Mouse (Mus musculus) liver, embryonic 16.5 days (tissue): ENCODE results near the gene Znhit1. TPM values are rescaled to one million over a fixed set of nuclear protein-coding genes. Genes with fewer than 3 reads are reported as not detected.
A peak's percentile ranks its signal among the peaks of the same experiment; 100 is the strongest.
"Not testable (repeated sequence)": the region's sequence is repeated elsewhere in the genome, so short reads cannot be mapped to it uniquely, and the experiment has no call there.

ENCODE experiments used
- ATAC-seq: fragments of 200-750 bp; cut with Nextera tagmentation; 2 replicates; pipeline ENCODE4 v1.8.0; 2017; ENCODE audit warnings: low read depth, mild to moderate bottlenecking, moderate number of reproducible peaks, moderate library complexity
- H3K27ac ChIP-seq: fragments of 300-500 bp; sonication (generic); 2 replicates; pipeline ENCODE4 v1.5.1; 2014; ENCODE audit warnings: mild to moderate bottlenecking, low read length
- H3K27me3 ChIP-seq: fragments of 300-500 bp; sonication (generic); 2 replicates; pipeline ENCODE4 v1.6.1; 2014; ENCODE audit warnings: low read depth, low read length, mixed read lengths; ENCODE audit not compliant: control insufficient read depth, insufficient read depth
- H3K36me3 ChIP-seq: fragments of 300-500 bp; sonication (generic); 2 replicates; pipeline ENCODE4 v1.6.1; 2014; ENCODE audit warnings: mild to moderate bottlenecking; ENCODE audit not compliant: control insufficient read depth, insufficient read depth
- H3K4me1 ChIP-seq: fragments of 300-500 bp; sonication (generic); 2 replicates; pipeline ENCODE4 v1.6.1; 2014; ENCODE audit warnings: low read depth, low read length, mixed read lengths; ENCODE audit not compliant: control insufficient read depth
- H3K4me2 ChIP-seq: fragments of 300-500 bp; sonication (generic); 2 replicates; pipeline ENCODE4 v1.6.1; 2014; ENCODE audit warnings: low read depth, low read length, mixed read lengths
- H3K4me3 ChIP-seq: fragments of 300-500 bp; sonication (generic); 2 replicates; pipeline ENCODE4 v1.5.1; 2014; ENCODE audit warnings: low read depth, mild to moderate bottlenecking, low read length
- H3K9ac ChIP-seq: fragments of 300-500 bp; sonication (generic); 2 replicates; pipeline ENCODE4 v1.6.1; 2014; ENCODE audit warnings: low read depth, low read length
- H3K9me3 ChIP-seq: fragments of 300-500 bp; sonication (generic); replicated peaks from 2 replicates; pipeline ENCODE4 v1.6.1; 2016; ENCODE audit warnings: low read length; ENCODE audit not compliant: control insufficient read depth
- WGBS: fragments of 180-500 bp; shearing (Covaris S2); extraction: QIAGEN DNeasy Blood & Tissue Kit; methylation state at CpG from one replicate; pipeline ENCODE4 v1.1.7; 2014; ENCODE audit not compliant: insufficient replicate concordance; 5-methylcytosine and 5-hydroxymethylcytosine counted together
- polyA plus RNA-seq: library from polyadenylated mRNA; unstranded; fragments of >200 nt; fragmentation: Nextera tagmentation; extraction: Ambion mirVana; gene quantifications from 2 replicates; pipeline ENCODE4 v1.2.1, GENCODE M21; 2015

The Znhit1 gene
- polyA plus RNA-seq, 1 experiment from 2014 or later, result 52.2 TPM

DNA sequence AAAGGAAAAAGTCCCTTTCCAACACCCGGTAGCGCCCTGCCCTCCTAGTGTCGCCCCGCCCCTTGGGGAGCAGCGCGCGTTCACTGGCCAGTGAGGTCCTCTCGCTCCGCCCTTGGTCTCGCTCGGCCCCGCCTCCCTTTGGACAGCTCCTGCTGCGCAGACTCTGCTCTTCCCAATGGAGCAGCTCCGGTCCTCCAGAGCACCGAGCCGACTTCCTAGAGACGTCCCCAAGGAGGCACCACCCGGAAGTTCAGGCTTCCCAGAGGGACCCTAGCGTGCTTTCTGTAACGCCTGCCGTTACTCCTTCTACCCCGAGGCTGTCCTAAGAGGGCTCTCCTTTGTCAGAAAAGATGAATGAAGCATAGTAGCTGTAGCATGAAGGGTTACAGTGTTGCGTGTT, 34.8 kb downstream of the Znhit1 start, which contains the start of gene Fis1:
Gene Fis1, plus strand, starts transcription at position 261 of the 400 bp plus-strand sequence.
- peaks cover 17% of the 10 kb centered on the region for H3K4me1 ChIP-seq
- H3K27me3 ChIP-seq, result no peaks in the 10 kb centered on the region
- WGBS, result under 1% methylated on average over 23 of the region's 23 CpGs
- peak within 1 kb of the TSS; percentile 72 for H3K9ac ChIP-seq
- peak within 1 kb of the TSS; percentile 79 for H3K4me3 ChIP-seq
- H3K27ac ChIP-seq, result peak within 1 kb of the TSS; percentile 71
- H3K9me3 ChIP-seq, result no peaks in the 10 kb centered on the region
- no peaks in the 10 kb centered on the region for H3K36me3 ChIP-seq
- peak within 1 kb of the TSS; percentile 92 for H3K4me2 ChIP-seq
- peak; percentile 98 for ATAC-seq

- H3K9me3 ChIP-seq, result no peaks in the 10 kb centered on the region
- H3K4me2 ChIP-seq, result no peak overlapping the region
- H3K36me3 ChIP-seq, result no peaks in the 10 kb centered on the region
- H3K27ac ChIP-seq, result no peak overlapping the region
- H3K9ac ChIP-seq, result no peak overlapping the region
- no peaks in the 10 kb centered on the region for H3K27me3 ChIP-seq
- H3K4me1 ChIP-seq, result peaks cover 17% of the 10 kb centered on the region
- ATAC-seq, result no peak
- no peak overlapping the region for H3K4me3 ChIP-seq
- 59% methylated on average over 4 of the region's 4 CpGs for WGBS
Observed at GRCm38 (mm10) chr5:136952153-136952552, 35.7 kb downstream of the Znhit1 start.

DNA sequence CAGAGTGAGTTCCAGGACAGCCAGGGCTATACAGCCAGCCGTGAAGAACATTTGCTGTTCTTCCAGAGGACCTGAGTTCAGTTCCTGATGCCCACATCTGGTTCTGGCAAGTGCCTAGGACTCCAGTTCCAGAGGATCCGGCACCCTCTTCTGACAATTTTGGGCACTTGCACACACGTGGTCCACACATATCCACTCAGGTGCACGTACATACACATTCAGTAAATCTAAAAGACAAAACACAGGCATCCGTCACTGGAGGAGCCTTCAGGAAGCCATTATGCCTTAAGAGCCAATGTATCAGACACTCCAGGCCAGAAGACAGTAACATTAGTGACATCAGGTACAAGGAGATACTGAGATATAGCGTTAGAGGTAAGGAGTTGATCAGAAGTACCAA, 37.3 kb downstream of the Znhit1 start:
- ATAC-seq, result no peak
- Histone ChIP-seq H3K27ac (no peak overlapping the region), H3K4me3 (no peak overlapping the region), H3K4me1 (peaks cover 14% of the 10 kb centered on the region), H3K27me3 (no peaks in the 10 kb centered on the region), H3K36me3 (no peaks in the 10 kb centered on the region), H3K9me3 (no peaks in the 10 kb centered on the region), H3K4me2 (no peak overlapping the region), H3K9ac (no peak overlapping the region)
- WGBS, result 72% methylated on average over 6 of the region's 6 CpGs

DNA sequence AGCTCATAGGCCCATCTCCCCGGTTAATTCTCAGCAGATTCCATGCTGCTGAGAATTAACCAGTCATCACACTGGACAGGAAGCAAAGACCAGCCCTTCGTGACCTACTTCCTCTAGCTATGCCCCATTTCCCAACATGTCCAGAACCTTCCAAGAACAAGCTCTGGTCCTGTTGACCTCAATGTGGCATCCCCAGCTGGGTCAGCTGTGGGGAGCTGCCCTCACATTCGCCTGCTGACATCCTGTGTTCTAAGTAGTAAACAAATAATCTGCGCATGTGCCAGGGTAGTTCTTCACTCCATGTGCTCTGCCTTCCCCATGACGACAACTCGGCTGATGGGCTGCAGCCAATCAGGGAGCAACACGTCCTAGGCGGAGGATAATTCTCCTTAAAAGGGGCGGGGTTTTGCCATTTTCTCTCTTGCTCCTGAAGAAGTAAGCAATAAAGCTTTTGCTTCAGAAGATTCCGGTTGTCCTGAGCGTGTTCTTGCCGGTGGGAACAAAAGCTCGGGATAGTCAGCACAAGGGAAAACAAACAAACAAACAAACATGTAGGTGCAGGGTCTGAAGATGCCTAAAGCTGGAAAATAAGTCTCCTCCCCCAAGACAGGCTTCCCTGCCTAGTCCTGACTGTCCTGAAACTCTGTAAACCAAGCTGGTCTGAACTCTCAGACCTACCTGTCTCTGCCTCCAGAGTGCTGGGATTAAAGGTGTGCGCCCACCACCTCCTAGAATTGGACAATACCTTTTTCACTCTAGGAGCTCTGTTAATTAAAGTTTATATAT, 38.1 kb downstream of the Znhit1 start:
- H3K4me2 ChIP-seq, H3K27ac ChIP-seq, H3K9ac ChIP-seq, H3K27me3 ChIP-seq, H3K4me3 ChIP-seq, ATAC-seq, H3K9me3 ChIP-seq, H3K36me3 ChIP-seq: not testable (repeated sequence)
- H3K4me1 ChIP-seq, result peaks cover 14% of the 10 kb centered on the region
- 67% methylated on average over 14 of the region's 14 CpGs for WGBS

DNA sequence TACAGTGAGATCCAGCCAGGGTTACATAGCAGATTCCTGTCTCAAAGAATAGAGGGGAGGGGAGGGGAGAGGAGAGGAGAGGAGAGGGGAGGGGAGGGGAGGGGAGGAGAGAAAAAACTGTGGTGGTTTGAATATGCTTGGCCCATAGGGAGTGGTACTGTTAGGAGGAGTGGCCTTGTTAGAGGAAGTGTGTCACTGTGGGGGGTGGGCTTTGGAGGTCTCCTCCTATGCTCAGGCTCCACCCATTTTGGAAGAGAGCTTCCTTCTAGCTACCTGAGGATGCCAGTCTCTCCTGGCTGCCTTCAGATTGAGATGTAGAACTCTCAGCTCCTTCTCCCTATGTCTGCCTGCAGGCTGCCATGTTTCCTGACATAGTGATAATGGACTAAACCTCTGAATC, 39.9 kb downstream of the Znhit1 start:
- peaks cover 4% of the 10 kb centered on the region for H3K4me1 ChIP-seq
- H3K4me2 ChIP-seq, result no peak overlapping the region
- no peaks in the 10 kb centered on the region for H3K9me3 ChIP-seq
- H3K9ac ChIP-seq, result no peak overlapping the region
- ATAC-seq, result no peak
- no peaks in the 10 kb centered on the region for H3K27me3 ChIP-seq
- H3K4me3 ChIP-seq, result no peak overlapping the region
- no peak overlapping the region for H3K27ac ChIP-seq
- no peaks in the 10 kb centered on the region for H3K36me3 ChIP-seq

DNA sequence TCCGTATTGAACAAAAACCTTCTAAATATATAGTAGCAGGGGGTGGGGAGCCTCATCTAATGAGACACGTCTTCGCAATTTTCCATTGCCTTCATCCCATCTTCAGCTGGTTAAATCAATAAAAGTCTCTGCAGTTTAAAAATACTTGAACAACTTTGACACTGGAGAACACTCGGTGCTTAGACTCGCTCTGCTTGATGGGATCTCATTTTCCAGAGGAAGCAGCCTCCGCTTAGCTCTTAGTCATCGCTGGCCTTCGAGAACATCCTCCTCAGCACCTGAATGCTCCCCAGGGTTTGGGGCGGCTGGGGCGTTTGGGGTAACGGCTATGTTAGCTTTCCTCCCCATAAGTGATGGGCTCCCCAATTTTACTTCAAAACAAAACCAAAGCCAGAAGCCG, 42.7 kb downstream of the Znhit1 start:
- no peak overlapping the region for H3K9ac ChIP-seq

GRCm38 (mm10) chr5:136943382-136943781, 44.4 kb downstream of the Znhit1 start:
- Histone ChIP-seq H3K4me2 (no peak overlapping the region), H3K4me1 (no peaks in the 10 kb centered on the region), H3K9me3 (no peaks in the 10 kb centered on the region), H3K27me3 (no peaks in the 10 kb centered on the region), H3K9ac (no peak overlapping the region), H3K36me3 (no peaks in the 10 kb centered on the region), H3K27ac (no peak overlapping the region), H3K4me3 (no peak overlapping the region)
- WGBS, result 65% methylated on average over 2 of the region's 2 CpGs
- ATAC-seq, result no peak

More for the DNA sequence above, 42.7 kb downstream of the Znhit1 start:
- ATAC-seq, result no peak
- Histone ChIP-seq H3K36me3 (no peaks in the 10 kb centered on the region), H3K4me1 (no peaks in the 10 kb centered on the region), H3K9me3 (no peaks in the 10 kb centered on the region), H3K27ac (no peak overlapping the region), H3K27me3 (no peaks in the 10 kb centered on the region), H3K4me3 (no peak overlapping the region), H3K4me2 (no peak overlapping the region)
- WGBS, result 68% methylated on average over 12 of the region's 12 CpGs

DNA sequence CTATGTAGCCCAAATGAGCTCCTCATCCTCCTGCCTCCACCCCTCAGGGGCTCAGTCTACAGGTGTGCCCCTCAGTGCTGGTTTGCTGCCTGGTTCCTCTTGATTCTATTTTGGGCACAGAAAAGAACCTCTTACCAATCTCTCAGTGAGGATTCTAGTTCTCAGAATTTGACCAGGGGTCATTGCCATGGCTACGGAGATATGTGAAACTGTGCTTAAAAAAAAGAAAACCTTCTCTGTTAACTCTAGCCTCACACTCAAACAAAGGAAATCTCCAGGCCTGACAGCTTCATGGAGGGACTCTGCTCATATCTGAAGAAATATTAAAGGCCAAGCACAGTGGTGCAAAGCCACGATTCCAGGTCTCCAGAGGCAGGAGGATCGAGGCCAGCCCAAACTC, 45.0 kb downstream of the Znhit1 start:
- 61% methylated on average over 3 of the region's 3 CpGs for WGBS
- no peak overlapping the region for H3K9ac ChIP-seq
- H3K4me2 ChIP-seq, result no peak overlapping the region
- H3K9me3 ChIP-seq, result no peaks in the 10 kb centered on the region
- H3K4me3 ChIP-seq, result no peak overlapping the region
- H3K4me1 ChIP-seq, result no peaks in the 10 kb centered on the region
- no peaks in the 10 kb centered on the region for H3K36me3 ChIP-seq
- H3K27ac ChIP-seq, result no peak overlapping the region
- no peaks in the 10 kb centered on the region for H3K27me3 ChIP-seq
- ATAC-seq, result no peak

DNA sequence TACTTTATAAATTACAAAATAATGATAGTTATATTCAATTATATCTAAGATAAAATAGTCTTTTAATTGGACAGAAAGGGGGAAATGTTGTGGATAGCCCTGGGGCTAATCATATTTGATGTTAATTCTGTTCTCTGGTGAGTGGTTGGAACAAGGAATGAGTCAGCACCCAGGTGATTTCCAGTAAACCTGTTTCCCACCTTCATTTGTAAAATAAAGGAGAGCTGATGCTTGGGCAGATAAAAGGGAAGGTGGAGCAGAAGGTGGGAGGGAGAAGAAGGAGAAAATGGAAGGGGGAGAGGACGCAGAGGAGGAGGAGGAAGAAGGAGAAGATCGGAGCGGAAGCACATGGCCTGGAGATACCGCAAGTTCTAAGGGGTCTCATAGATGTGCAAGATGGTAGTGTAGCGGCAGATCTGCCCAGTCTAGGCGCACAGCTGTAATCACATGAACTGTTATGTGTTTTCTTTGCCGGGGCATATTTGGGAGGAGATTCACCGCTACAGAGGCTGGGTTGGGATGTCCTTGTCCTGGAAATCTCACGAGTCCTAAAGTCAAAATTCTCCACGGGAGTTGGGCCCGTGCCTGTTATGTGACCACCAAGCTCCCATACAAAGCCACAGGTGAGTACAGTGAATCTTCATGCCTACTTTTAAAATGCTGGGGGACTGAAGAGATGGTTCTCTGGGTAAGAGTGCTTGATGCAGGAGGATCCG, 46.8 kb downstream of the Znhit1 start:
- Histone ChIP-seq H3K4me2 (no peak overlapping the region), H3K36me3 (no peaks in the 10 kb centered on the region), H3K27me3 (no peaks in the 10 kb centered on the region), H3K4me3 (no peak overlapping the region), H3K9ac (no peak overlapping the region), H3K27ac (no peak overlapping the region), H3K4me1 (no peaks in the 10 kb centered on the region), H3K9me3 (no peaks in the 10 kb centered on the region)
- 69% methylated on average over 12 of the region's 12 CpGs for WGBS
- ATAC-seq, result no peak
